Mouse (Mus musculus) adrenal gland, adult 8-10 months (tissue): ENCODE results near the gene Vwa1. TPM values are rescaled to one million over a fixed set of nuclear protein-coding genes. Genes with fewer than 3 reads are reported as not detected.

Experiments used
- DNase-seq: peaks from one replicate; pipeline ENCODE4 v3.0.0; 2022
- total RNA-seq, 4 experiments: library from RNA; stranded (reverse); gene quantifications; 2 replicates each; pipeline ENCODE4 v1.2.4; 2022

Gene Vwa1
- total RNA-seq, 4 experiments from 2014 or later = 3.2 to 6.9 (median 4.7) TPM

- no peak for DNase-seq
These were observed 5.0 kb upstream of the Vwa1 start for GRCm38 (mm10) chr4:155779498-155779897.

GRCm38 (mm10) chr4:155777816-155778215 lies 3.3 kb upstream of the Vwa1 start:
- DNase-seq = no peak

GRCm38 (mm10) chr4:155776704-155777335 lies 2.3 kb upstream of the Vwa1 start:
- DNase-seq = no peak

GRCm38 (mm10) chr4:155775855-155776254 lies 1.4 kb upstream of the Vwa1 start:
- no peak for DNase-seq

- no peak for DNase-seq
These were observed 658 bp upstream of the Vwa1 start for GRCm38 (mm10) chr4:155774971-155775740.

GRCm38 (mm10) chr4:155773335-155774078 lies 991 bp downstream of the Vwa1 start:
- DNase-seq = no peak

- DNase-seq = no peak
These were observed 1.7 kb downstream of the Vwa1 start for GRCm38 (mm10) chr4:155772786-155773185.

- DNase-seq = no peak
These were observed 2.8 kb downstream of the Vwa1 start for GRCm38 (mm10) chr4:155771706-155772105.

- no peak for DNase-seq
These were observed 3.9 kb downstream of the Vwa1 start for GRCm38 (mm10) chr4:155770626-155771025.

GRCm38 (mm10) chr4:155769880-155770512 lies 4.5 kb downstream of the Vwa1 start:
- peak; percentile 86 for DNase-seq

- peak; percentile 49 for DNase-seq
These were observed 5.0 kb downstream of the Vwa1 start for GRCm38 (mm10) chr4:155769496-155769879.

- DNase-seq = no peak
These were observed 12.1 kb downstream of the Vwa1 start for GRCm38 (mm10) chr4:155762357-155762756.

GRCm38 (mm10) chr4:155761356-155762099 lies 13.0 kb downstream of the Vwa1 start:
- no peak for DNase-seq

- peak; percentile 96 for DNase-seq
These were observed 13.7 kb downstream of the Vwa1 start, which contains the start of gene Atad3a for GRCm38 (mm10) chr4:155760613-155761355. Atad3a (minus strand) TSS chr4:155761093.

- no peak for DNase-seq
These were observed 14.5 kb downstream of the Vwa1 start for GRCm38 (mm10) chr4:155759862-155760612.

- no peak for DNase-seq
These were observed 17.5 kb downstream of the Vwa1 start for GRCm38 (mm10) chr4:155757011-155757410.

- no peak for DNase-seq
These were observed 27.7 kb downstream of the Vwa1 start for GRCm38 (mm10) chr4:155746575-155747490.

- no peak for DNase-seq
These were observed 28.4 kb downstream of the Vwa1 start for GRCm38 (mm10) chr4:155746036-155746548.

GRCm38 (mm10) chr4:155745136-155745535 lies 29.4 kb downstream of the Vwa1 start:
- DNase-seq = no peak
